Mouse (Mus musculus): ENCODE measurements around the gene Dhx33.

Gene Dhx33

GRCm38 (mm10) chr11:71004316-71004773 is at the start of gene Dhx33:
Dhx33 (minus strand) TSS chr11:71004437.
- in situ Hi-C loops (cut with MboI, MseI): loop anchor here in 1 of 2 experiments (25.0 kb wide), 2 partner anchors 1208 to 1433 kb away; partner anchors contain the start of genes 4933427D14Rik, Ggt6, Gm43951 and Med31

DNA sequence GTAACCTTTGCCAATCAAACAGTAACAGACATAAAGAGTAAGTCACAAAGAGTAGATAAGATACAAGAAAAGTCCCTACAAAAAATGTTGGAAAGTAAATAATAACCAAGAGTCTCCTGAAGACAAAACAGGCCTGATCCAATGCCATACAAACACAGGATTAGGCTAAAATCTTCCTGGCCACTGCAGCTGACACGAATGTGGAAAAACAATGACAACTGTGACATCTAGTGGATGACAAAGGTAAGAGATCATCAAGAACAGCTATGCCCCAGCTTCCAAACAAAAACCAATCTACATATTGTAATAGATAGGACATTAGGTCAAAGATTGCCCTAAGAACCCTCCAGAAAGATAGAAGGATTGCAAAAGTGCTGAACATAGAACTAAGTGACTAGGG is 48.3 kb upstream of the Dhx33 start:
- in situ Hi-C loops (cut with MboI, MseI): no loop called here

- in situ Hi-C loops (cut with MboI, MseI): loop anchor here (5.0 to 25.0 kb wide), 2 partner anchors 288 to 998 kb away; partner anchors contain the start of genes Aipl1 (in 1 of the 2) and Pimreg (in 1 of the 2)
These were observed 35.5 kb upstream of the Dhx33 start for GRCm38 (mm10) chr11:71039526-71040298.

DNA sequence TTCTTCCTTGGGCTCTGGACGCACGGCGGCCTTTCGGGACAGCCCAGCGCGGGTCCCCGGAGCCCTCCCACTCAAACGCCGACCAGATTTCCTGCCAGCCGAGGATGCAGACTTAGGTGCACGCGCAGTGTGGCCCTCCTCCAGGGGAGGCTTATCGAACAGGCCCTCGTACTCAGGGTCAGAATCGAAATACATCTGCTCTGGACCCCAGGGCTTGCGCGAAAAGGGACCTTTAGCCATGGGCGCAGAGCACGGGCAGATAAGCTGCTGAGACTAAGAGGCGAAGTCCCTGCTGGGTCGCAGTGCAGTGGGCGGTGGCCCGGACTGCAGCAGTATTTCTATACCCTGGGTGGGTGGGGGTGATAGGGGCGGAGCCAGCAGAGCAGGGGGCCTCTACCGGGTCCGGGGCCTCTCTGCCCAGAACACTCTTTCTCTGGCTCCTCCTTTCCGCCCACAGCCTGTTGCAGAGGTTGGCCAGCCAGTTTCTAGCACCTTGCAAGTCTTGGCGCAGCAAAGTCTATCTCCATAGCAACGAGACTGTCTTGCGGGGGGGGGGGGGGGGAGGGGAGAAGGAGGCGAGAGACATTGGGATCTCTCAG is 29.0 kb upstream of the Dhx33 start, which contains the start of gene 6330403K07Rik:
Gene 6330403K07Rik (minus strand): TSS at position 351 of the 599 bp plus-strand sequence.
- in situ Hi-C loops (cut with MboI, MseI): loop anchor here in 1 of 2 experiments (25.0 kb wide), 1 partner anchor 1004 kb away; the partner anchor contains the start of genes Aipl1 and Pimreg

DNA sequence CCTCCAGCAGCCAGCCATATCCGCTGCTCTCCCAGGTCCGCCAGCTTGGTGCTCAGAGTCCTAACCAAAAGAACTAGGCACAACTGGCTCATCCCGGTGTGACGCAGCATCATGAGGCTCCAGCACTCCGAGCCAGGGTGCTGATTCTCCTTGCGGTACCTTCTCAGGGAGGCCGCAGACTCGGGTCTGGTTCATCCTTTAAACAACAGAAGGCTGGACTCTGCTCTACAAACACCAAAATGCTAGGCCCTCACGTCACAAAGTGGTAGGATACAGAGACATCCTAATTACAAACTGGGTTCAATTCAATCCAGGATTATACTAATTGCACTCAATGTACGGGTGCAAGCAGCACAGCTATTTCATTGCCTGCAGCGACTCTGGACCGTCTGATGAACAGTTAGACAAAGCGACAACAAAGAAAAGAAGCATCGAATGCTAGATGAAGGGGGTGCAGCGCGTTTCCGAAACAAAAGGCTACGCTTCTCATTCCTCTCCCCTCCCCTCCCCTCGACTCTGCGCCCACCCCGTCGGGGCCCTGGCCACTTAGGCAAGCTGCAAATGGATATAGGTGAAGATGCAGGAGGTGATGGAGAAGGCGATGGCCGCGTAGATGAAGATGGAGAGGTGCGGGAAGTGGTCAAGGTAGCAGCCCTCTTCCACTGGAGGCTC is 28.4 kb upstream of the Dhx33 start:
- in situ Hi-C loops (cut with MboI, MseI): loop anchor here in 1 of 2 experiments (25.0 kb wide), 1 partner anchor 1005 kb away; the partner anchor contains the start of genes Aipl1 and Pimreg

GRCm38 (mm10) chr11:71032070-71032469 is 27.8 kb upstream of the Dhx33 start:
- in situ Hi-C loops (cut with MboI, MseI): loop anchor here in 1 of 2 experiments (25.0 kb wide), 1 partner anchor 1005 kb away; the partner anchor contains the start of genes Aipl1 and Pimreg

DNA sequence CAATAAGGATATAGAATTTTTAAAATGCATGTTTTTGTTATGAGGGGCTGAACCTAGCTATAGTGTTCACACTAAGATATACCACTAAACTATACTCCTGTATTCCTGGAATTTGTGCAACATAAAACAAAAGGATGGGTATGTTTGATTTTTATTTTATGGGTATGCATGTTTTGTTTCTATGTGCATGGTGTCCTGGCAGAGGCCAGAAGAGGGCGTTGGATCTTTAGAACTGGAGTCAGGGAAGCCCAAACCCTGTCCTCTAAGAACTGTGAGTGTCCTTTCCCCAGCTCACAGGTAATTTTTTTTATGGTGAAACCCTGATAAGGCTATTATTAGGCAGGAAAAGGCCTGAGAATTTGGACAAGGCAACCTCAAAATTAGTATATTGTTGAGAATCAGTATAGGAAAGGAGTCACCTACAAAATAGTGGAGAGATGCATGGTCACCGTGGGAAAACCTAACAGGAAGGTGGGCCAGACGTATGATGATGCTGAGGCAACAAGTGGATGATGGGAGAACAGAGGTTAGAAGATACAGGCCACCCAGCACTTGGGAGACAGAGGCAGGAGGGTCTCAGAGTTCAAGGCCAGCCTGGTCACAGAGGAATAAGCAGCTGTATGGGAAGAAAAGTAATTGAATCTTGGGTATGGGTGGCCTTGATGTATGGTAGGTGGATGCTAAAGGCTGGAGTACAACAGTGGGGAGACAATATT is 25.3 kb upstream of the Dhx33 start:
- in situ Hi-C loops (cut with MboI, MseI): loop anchor here in 1 of 2 experiments (25.0 kb wide), 1 partner anchor 1008 kb away; the partner anchor contains the start of genes Aipl1 and Pimreg

GRCm38 (mm10) chr11:71028280-71028679 is 24.0 kb upstream of the Dhx33 start:
- in situ Hi-C loops (cut with MboI, MseI): loop anchor here in 1 of 2 experiments (25.0 kb wide), 1 partner anchor 1009 kb away; the partner anchor contains the start of genes Aipl1 and Pimreg

GRCm38 (mm10) chr11:71019201-71020068 is 15.2 kb upstream of the Dhx33 start, which contains the start of the genes Mis12 and Derl2:
Mis12 (plus strand) TSS chr11:71019611.
Derl2 (minus strand) TSS chr11:71019841.
- in situ Hi-C loops (cut with MboI, MseI): loop anchor here (5.0 to 25.0 kb wide), 3 partner anchors 887 to 1418 kb away; partner anchors contain the start of genes 4933427D14Rik (in 1 of the 2), Ggt6 (in 1 of the 2), Gm43951 (in 1 of the 2) and Med31 (in 1 of the 2)

DNA sequence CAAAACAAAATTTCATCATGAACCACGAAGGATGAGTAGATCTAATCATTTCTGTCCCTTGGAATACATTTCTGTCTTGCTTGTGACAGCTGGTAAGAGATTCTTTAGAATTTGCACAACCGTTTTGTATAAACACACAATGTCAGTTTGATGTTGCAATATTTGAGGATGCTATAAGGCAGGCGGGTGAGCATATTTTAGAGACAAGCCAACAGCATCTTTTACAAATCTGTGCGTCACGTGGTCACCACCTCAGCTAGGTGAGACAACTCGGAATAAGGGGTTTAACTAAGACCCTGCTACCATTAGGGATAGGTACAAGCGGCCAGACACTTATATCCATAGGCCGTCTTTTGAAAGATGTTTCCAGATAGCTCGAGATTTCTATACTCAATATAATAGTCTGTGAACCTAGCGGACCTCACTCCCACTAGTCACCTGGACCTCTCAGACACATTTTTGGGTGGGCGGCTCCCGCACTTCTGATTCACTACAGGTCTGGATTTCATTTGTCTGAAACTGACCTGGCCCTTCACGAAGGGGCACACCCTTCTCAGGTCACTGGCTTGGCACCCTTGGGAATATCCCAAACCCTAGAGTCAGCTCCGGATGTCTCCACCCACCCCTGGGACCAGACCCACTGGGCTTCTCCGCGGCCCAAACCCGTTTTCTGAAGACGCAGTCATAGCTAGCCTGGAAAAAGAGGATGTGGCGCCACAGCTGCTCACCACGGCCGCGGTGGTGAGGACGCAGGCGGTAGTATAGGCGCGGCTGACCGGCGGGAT is 14.4 kb upstream of the Dhx33 start:
- in situ Hi-C loops (cut with MboI, MseI): loop anchor here in 1 of 2 experiments (25.0 kb wide), 2 partner anchors 1194 to 1419 kb away; partner anchors contain the start of genes 4933427D14Rik, Ggt6, Gm43951 and Med31

DNA sequence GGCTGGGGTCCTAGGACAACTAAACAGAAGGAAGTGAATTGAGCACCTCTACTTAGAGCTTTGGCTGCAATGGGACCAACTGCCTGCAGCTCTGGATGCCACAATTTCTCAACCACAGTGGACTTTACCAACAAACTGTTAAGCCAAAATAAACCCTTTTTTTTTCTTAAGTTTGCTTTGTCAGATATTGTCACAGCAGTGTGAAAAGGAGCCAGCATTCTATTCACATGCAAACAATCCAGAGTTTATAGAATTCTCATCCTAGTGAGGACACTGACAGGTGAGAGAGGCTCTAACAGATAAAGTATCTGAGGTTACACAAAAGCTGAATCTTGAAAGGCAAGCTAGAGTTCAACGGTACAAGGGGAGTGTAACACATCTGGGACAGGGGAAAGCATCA is 12.8 kb upstream of the Dhx33 start:
- in situ Hi-C loops (cut with MboI, MseI): loop anchor here in 1 of 2 experiments (25.0 kb wide), 2 partner anchors 1195 to 1420 kb away; partner anchors contain the start of genes 4933427D14Rik, Ggt6, Gm43951 and Med31

GRCm38 (mm10) chr11:71012743-71013142 is 8.5 kb upstream of the Dhx33 start:
- in situ Hi-C loops (cut with MboI, MseI): loop anchor here in 1 of 2 experiments (25.0 kb wide), 2 partner anchors 1200 to 1425 kb away; partner anchors contain the start of genes 4933427D14Rik, Ggt6, Gm43951 and Med31

DNA sequence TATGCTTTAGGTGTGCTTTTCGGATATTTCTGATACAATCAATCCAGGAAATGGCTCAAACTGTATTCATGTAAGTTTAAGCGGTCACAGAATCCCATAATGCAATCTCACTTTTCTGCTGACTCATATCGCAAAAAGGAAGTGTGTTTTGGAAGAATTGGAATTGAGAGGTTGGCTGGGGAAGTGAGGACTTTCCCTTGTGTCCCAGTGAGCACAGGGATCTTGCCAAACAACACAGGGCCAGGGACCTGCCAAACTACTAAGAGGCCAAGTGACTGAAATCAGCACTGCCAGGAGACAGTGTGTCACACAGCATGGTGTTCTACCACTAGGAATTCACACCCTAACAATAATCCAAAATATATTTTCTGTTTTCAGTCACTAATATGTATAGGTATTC is 4.1 kb upstream of the Dhx33 start:
- in situ Hi-C loops (cut with MboI, MseI): loop anchor here (5.0 to 25.0 kb wide), 3 partner anchors 1204 to 1429 kb away; partner anchors contain the start of genes Med31 (in 2 of the 2), 4933427D14Rik (in 1 of the 2), Ggt6 (in 1 of the 2) and Gm43951 (in 1 of the 2)

GRCm38 (mm10) chr11:71007831-71008230 is 3.6 kb upstream of the Dhx33 start:
- in situ Hi-C loops (cut with MboI, MseI): loop anchor here (5.0 to 25.0 kb wide), 3 partner anchors 1204 to 1429 kb away; partner anchors contain the start of genes Med31 (in 2 of the 2), 4933427D14Rik (in 1 of the 2), Ggt6 (in 1 of the 2) and Gm43951 (in 1 of the 2)

GRCm38 (mm10) chr11:71007026-71007425 is 2.8 kb upstream of the Dhx33 start:
- in situ Hi-C loops (cut with MboI, MseI): loop anchor here (5.0 to 25.0 kb wide), 3 partner anchors 1205 to 1430 kb away; partner anchors contain the start of genes Med31 (in 2 of the 2), 4933427D14Rik (in 1 of the 2), Ggt6 (in 1 of the 2) and Gm43951 (in 1 of the 2)

DNA sequence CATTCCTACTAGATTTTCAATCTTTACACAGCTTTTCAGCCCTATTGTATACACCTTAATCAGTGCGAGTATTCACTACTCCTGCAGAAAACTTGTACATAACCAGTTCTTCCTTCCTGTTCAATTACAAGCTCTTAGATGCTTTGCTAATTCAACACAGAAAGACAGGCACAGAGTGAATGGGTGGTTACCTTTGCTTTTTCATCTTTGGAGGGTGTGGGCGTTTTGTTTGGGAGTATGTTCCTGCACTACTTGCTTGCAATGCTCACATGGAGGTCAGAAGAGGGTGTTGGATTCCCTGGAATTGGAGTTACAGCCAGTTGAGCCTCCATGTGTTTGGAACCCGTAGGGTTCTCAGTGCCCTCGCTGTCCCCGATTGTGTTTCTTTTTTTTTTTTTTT is 809 bp upstream of the Dhx33 start:
- in situ Hi-C loops (cut with MboI, MseI): loop anchor here (5.0 to 25.0 kb wide), 3 partner anchors 1207 to 1432 kb away; partner anchors contain the start of genes Med31 (in 2 of the 2), 4933427D14Rik (in 1 of the 2), Ggt6 (in 1 of the 2) and Gm43951 (in 1 of the 2)
